23 mouse cellular contexts compared by ENCODE assay signal in genomic region chr9:80555531-80556067, GRCm38 (mm10).
DNase-seq lines count a peak whose midpoint lies in the region; ATAC-seq and TF ChIP-seq lines count a peak whose summit lies in the region.
"Had no signal": no experiment of that assay in that cellular context is flagged by ENCODE, and none has a peak within 500 bp of the region (broad histone marks: within the 10 kb centered on the region; RNA-seq: fewer than 3 reads in every experiment).

No protein-coding gene starts in this region.

- no peaks in the 10 kb centered on the region for H3K36me3 ChIP-seq in hindbrain, embryonic 15.5 days
- H3K36me3 ChIP-seq in hindbrain, embryonic 11.5 days (ENCODE audit: control insufficient read depth, insufficient read depth, low read length), result no peaks in the 10 kb centered on the region
- no peaks in the 10 kb centered on the region for H3K36me3 ChIP-seq in lung, embryonic 16.5 days (ENCODE audit: control insufficient read depth, insufficient read depth, low read length)
- no peaks in the 10 kb centered on the region for H3K36me3 ChIP-seq in stomach, embryonic 15.5 days
- no peaks in the 10 kb centered on the region for H3K36me3 ChIP-seq in stomach, postnatal 0 days (ENCODE audit: control insufficient read depth, insufficient read depth, low read length)
- H3K36me3 ChIP-seq: embryonic facial prominence, embryonic 13.5 days; forebrain, embryonic 12.5 days; heart, embryonic 15.5 days; midbrain, embryonic 13.5 days; neural tube, embryonic 12.5 days had no signal

- TF ChIP-seq CTCF in stomach, postnatal 0 days (IDR thresholded peaks at IDR 0.05; ENCODE audit: low read depth), result no peak

- TF ChIP-seq EP300 in stomach, postnatal 0 days (optimal IDR thresholded peaks at IDR 0.05), result no peak

- H3K4me2 ChIP-seq in hindbrain, embryonic 15.5 days, result no peak overlapping the region
- H3K4me2 ChIP-seq in hindbrain, embryonic 11.5 days (replicated peaks; ENCODE audit: low read depth, low read length), result no peak overlapping the region
- H3K4me2 ChIP-seq in lung, embryonic 16.5 days (ENCODE audit: low read depth, low read length), result no peak overlapping the region
- H3K4me2 ChIP-seq in stomach, embryonic 15.5 days, result no peak overlapping the region
- no peak overlapping the region for H3K4me2 ChIP-seq in stomach, postnatal 0 days (replicated peaks; ENCODE audit: low read depth)
- H3K4me2 ChIP-seq: embryonic facial prominence, embryonic 13.5 days; forebrain, embryonic 12.5 days; heart, embryonic 15.5 days; midbrain, embryonic 13.5 days; neural tube, embryonic 12.5 days had no signal

- no peak overlapping the region for H3K27ac ChIP-seq in hindbrain, embryonic 15.5 days (replicated peaks)
- H3K27ac ChIP-seq in hindbrain, embryonic 11.5 days (ENCODE audit: low read depth, low read length), result no peak overlapping the region
- no peak overlapping the region for H3K27ac ChIP-seq in lung, embryonic 16.5 days (ENCODE audit: low read length)
- no peak overlapping the region for H3K27ac ChIP-seq in stomach, embryonic 15.5 days
- no peak overlapping the region for H3K27ac ChIP-seq in stomach, postnatal 0 days (replicated peaks)
- H3K27ac ChIP-seq: embryonic facial prominence, embryonic 13.5 days; forebrain, embryonic 12.5 days; gastrocnemius, adult 2 months; heart, embryonic 15.5 days; midbrain, embryonic 13.5 days; neural tube, embryonic 12.5 days had no signal

- H3K27me3 ChIP-seq in hindbrain, embryonic 15.5 days, result no peaks in the 10 kb centered on the region
- no peaks in the 10 kb centered on the region for H3K27me3 ChIP-seq in hindbrain, embryonic 11.5 days (ENCODE audit: control insufficient read depth, insufficient read depth, low read length)
- no peaks in the 10 kb centered on the region for H3K27me3 ChIP-seq in lung, embryonic 16.5 days (ENCODE audit: control insufficient read depth, insufficient read depth, low read depth, low read length)
- no peaks in the 10 kb centered on the region for H3K27me3 ChIP-seq in stomach, embryonic 15.5 days (replicated peaks)
- H3K27me3 ChIP-seq in stomach, postnatal 0 days (ENCODE audit: control insufficient read depth, insufficient read depth, low read length), result no peaks in the 10 kb centered on the region
- H3K27me3 ChIP-seq: embryonic facial prominence, embryonic 13.5 days; forebrain, embryonic 12.5 days; heart, embryonic 15.5 days; midbrain, embryonic 13.5 days; neural tube, embryonic 12.5 days had no signal

- DNase-seq in hindbrain, embryonic 11.5 days (ENCODE audit: low spot score), result no peak
- no peak for DNase-seq in lung, adult 18-20 months
- no peak for DNase-seq in stomach, postnatal 0 days (ENCODE audit: low spot score)
- no peak for DNase-seq in embryo, embryonic 11 days
- DNase-seq: adrenal gland, postnatal 36 days; cerebellum, adult 18-20 months; cerebellum, postnatal 25 days; gastrocnemius, adult 2 months; heart, postnatal 36 days; kidney, postnatal 25 days; layer of hippocampus, postnatal 36 days; right cerebral cortex, postnatal 14 days; thymus, postnatal 14 days had no signal

- H3K4me3 ChIP-seq in hindbrain, embryonic 15.5 days, result no peak overlapping the region
- no peak overlapping the region for H3K4me3 ChIP-seq in hindbrain, embryonic 11.5 days (ENCODE audit: low read depth, low read length)
- H3K4me3 ChIP-seq in lung, embryonic 16.5 days (ENCODE audit: low read length), result no peak overlapping the region
- H3K4me3 ChIP-seq in stomach, embryonic 15.5 days (replicated peaks), result no peak overlapping the region
- no peak overlapping the region for H3K4me3 ChIP-seq in stomach, postnatal 0 days (ENCODE audit: low read depth, low read length)
- H3K4me3 ChIP-seq: embryonic facial prominence, embryonic 13.5 days; erythroblast, embryonic 14.5 days; forebrain, embryonic 12.5 days; gastrocnemius, adult 2 months; heart, embryonic 15.5 days; midbrain, embryonic 13.5 days; neural tube, embryonic 12.5 days had no signal

- no peaks in the 10 kb centered on the region for H3K9me3 ChIP-seq in hindbrain, embryonic 15.5 days
- H3K9me3 ChIP-seq in hindbrain, embryonic 11.5 days (ENCODE audit: control insufficient read depth, low read length), result no peaks in the 10 kb centered on the region
- H3K9me3 ChIP-seq in lung, embryonic 16.5 days (ENCODE audit: control insufficient read depth, low read length), result no peaks in the 10 kb centered on the region
- no peaks in the 10 kb centered on the region for H3K9me3 ChIP-seq in stomach, embryonic 15.5 days
- no peaks in the 10 kb centered on the region for H3K9me3 ChIP-seq in stomach, postnatal 0 days (ENCODE audit: control insufficient read depth, low read length)
- H3K9me3 ChIP-seq: embryonic facial prominence, embryonic 13.5 days; forebrain, embryonic 12.5 days; heart, embryonic 15.5 days; midbrain, embryonic 13.5 days; neural tube, embryonic 12.5 days had no signal

- no peak overlapping the region for H3K9ac ChIP-seq in hindbrain, embryonic 15.5 days
- H3K9ac ChIP-seq in hindbrain, embryonic 11.5 days (ENCODE audit: low read depth, low read length), result no peak overlapping the region
- no peak overlapping the region for H3K9ac ChIP-seq in lung, embryonic 16.5 days (ENCODE audit: low read length)
- no peak overlapping the region for H3K9ac ChIP-seq in stomach, embryonic 15.5 days
- H3K9ac ChIP-seq in stomach, postnatal 0 days (ENCODE audit: low read length), result no peak overlapping the region
- H3K9ac ChIP-seq: embryonic facial prominence, embryonic 13.5 days; forebrain, embryonic 12.5 days; heart, embryonic 15.5 days; midbrain, embryonic 13.5 days; neural tube, embryonic 12.5 days had no signal

- 40% methylated on average over 1 of the region's 1 CpGs for WGBS in hindbrain, embryonic 15.5 days
- WGBS in hindbrain, embryonic 11.5 days, result 61% methylated on average over 1 of the region's 1 CpGs
- WGBS in lung, embryonic 16.5 days, result 19% methylated on average over 1 of the region's 1 CpGs
- WGBS in stomach, embryonic 15.5 days, result 39% methylated on average over 1 of the region's 1 CpGs
- WGBS in stomach, postnatal 0 days, result 42% methylated on average over 1 of the region's 1 CpGs

- 0 out of 2 replicates have a peak, but pooled peaks cover 2% of the 10 kb centered on the region for H3K4me1 ChIP-seq in hindbrain, embryonic 15.5 days (replicated peaks)
- no peaks in the 10 kb centered on the region for H3K4me1 ChIP-seq in hindbrain, embryonic 11.5 days (replicated peaks; ENCODE audit: control insufficient read depth, insufficient read depth, low read length)
- H3K4me1 ChIP-seq in lung, embryonic 16.5 days (replicated peaks; ENCODE audit: control insufficient read depth, insufficient read depth, low read length), result 0 out of 2 replicates have a peak, but pooled peaks cover 3% of the 10 kb centered on the region
- H3K4me1 ChIP-seq in stomach, embryonic 15.5 days, result no peaks in the 10 kb centered on the region
- no peaks in the 10 kb centered on the region for H3K4me1 ChIP-seq in stomach, postnatal 0 days (replicated peaks; ENCODE audit: control insufficient read depth, insufficient read depth)
- H3K4me1 ChIP-seq: embryonic facial prominence, embryonic 13.5 days; forebrain, embryonic 12.5 days; heart, embryonic 15.5 days; midbrain, embryonic 13.5 days; neural tube, embryonic 12.5 days had no signal

- ATAC-seq in hindbrain, embryonic 15.5 days (ENCODE audit: low FRiP score, low read depth), result peak; percentile 65; the same call in 1 of the 2 replicates
- ATAC-seq in hindbrain, embryonic 11.5 days (ENCODE audit: low FRiP score), result no peak
- ATAC-seq in lung, embryonic 16.5 days (ENCODE audit: low read depth), result peak; percentile 81
- peak; percentile 14; the same call in 1 of the 2 replicates for ATAC-seq in stomach, embryonic 15.5 days (ENCODE audit: insufficient read depth, low FRiP score, low read depth)
- no peak for ATAC-seq in stomach, postnatal 0 days (ENCODE audit: low FRiP score, low TSS enrichment)
- ATAC-seq: midbrain, embryonic 13.5 days; Patski had no signal

Comparison
In these comparisons a context has a peak if more than half of its experiments do, and no peak if none do; other contexts are left out.
1. ATAC-seq: peak in hindbrain, embryonic 15.5 days (single experiment), lung, embryonic 16.5 days (single experiment) and stomach, embryonic 15.5 days (single experiment); none in hindbrain, embryonic 11.5 days (single experiment) and stomach, postnatal 0 days (single experiment).